Mouse (Mus musculus): ENCODE results near the gene Folr1. TPM values are rescaled to one million over a fixed set of nuclear protein-coding genes. Genes with fewer than 3 reads are reported as not detected.

The Folr1 gene
- polyA plus RNA-seq, 1 experiment = 2.2 TPM

DNA sequence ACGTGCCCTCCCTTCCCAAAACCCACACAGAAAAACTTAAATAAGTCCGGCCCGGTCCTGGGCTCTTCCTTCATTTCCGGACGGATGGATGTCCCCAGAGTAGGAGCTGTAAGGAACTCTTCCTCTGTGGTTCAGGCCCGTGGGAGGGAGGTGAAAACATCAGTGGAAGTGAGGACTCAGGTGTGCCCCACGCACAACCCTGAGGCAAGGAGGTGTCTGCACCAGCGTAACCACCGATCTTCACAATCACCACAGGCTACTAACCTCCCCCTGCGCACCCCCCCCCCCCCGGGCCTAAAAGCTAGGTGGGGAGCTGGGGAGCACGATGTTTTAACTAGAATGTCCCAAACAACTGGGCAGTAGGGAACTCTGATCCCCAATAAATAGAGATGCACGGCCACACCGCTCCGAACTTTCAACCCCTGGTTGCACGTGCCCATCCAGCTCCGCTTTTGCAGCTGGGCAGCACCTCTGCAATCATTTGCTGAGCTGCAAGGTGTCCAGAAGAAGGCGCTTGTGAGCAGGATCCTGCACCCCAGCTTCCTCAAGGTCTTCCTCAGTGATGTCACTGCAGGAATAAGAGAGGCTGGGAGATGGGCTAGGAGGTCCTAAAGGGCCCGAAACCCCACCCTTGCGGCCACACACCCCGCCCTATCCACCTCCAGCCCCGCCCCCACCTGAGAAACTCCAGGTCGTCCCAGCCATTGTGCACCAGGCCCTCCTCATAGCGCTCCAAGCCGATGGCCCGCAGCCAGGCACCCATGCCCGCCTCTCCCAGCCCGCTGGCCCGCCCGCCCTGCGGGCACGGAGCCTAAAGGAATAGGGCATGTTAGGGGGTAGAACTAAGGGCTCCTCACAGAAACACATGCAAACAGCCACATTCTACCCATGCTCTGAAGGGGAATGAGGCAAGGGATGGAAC is 47.5 kb downstream of the Folr1 start:
- TF ChIP-seq POLR2AphosphoS2 (IDR thresholded peaks at IDR 0.05; ENCODE audit: insufficient read length, low read depth) (peak; percentile 57), POLR2A (IDR thresholded peaks at IDR 0.05; ENCODE audit: insufficient read length, low read depth) (peak; percentile 32), TCF3 (IDR thresholded peaks at IDR 0.05; ENCODE audit: insufficient read length, low read depth) (no peak)
- no peak overlapping the region for H3K4me2 ChIP-seq (ENCODE audit: low read depth)
- H3K79me2 ChIP-seq (ENCODE audit: control insufficient read depth, insufficient read depth) = no peaks in the 10 kb centered on the region
- no peaks in the 10 kb centered on the region for H3K27me3 ChIP-seq (ENCODE audit: control insufficient read depth, insufficient read depth, insufficient read length)
- no peak overlapping the region for H3ac ChIP-seq (ENCODE audit: control insufficient read depth, insufficient read length)
- H3K36me3 ChIP-seq (ENCODE audit: control insufficient read depth, insufficient read depth) = peaks cover 25% of the 10 kb centered on the region
- H3K4me3 ChIP-seq = no peak overlapping the region

DNA sequence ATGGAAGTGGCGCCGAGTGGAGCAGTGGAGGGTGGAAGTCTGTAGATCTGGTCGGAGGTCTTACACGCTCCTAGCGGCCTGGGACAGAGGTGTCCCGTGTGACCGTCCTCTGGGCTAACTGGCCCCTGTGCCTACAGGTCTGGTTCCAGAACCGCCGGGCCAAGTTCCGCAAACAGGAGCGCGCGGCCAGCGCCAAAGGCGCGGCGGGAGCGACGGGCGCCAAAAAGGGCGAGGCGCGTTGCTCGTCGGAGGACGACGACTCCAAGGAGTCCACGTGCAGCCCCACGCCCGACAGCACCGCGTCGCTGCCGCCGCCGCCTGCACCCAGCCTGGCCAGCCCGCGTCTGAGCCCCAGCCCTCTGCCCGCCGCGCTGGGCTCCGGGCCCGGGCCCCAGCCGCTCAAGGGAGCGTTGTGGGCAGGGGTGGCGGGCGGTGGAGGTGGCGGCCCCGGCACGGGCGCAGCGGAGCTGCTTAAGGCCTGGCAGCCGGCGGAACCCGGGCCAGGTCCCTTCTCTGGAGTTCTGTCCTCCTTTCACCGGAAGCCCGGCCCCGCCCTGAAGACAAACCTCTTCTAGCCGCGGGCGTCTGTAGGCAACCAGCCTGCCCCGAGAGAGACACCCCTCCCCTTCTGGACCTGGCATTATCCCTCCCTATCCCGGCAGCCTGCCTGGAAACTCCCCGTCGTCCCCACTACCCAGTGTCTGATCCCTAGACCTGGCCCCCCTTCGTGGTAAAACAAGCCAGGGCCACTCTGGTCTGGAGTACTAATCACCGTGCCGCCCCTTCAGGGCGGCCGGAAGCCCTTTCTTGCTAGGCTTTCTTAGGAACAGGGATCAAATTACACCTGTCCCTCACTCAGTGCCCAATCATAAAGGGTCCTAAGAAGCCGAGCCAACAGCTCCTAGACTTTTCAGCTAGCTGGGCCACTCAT is 48.8 kb downstream of the Folr1 start:
- Histone ChIP-seq H3K27me3 (ENCODE audit: control insufficient read depth, insufficient read depth, insufficient read length) (no peaks in the 10 kb centered on the region), H3K4me3 (no peak overlapping the region)

DNA sequence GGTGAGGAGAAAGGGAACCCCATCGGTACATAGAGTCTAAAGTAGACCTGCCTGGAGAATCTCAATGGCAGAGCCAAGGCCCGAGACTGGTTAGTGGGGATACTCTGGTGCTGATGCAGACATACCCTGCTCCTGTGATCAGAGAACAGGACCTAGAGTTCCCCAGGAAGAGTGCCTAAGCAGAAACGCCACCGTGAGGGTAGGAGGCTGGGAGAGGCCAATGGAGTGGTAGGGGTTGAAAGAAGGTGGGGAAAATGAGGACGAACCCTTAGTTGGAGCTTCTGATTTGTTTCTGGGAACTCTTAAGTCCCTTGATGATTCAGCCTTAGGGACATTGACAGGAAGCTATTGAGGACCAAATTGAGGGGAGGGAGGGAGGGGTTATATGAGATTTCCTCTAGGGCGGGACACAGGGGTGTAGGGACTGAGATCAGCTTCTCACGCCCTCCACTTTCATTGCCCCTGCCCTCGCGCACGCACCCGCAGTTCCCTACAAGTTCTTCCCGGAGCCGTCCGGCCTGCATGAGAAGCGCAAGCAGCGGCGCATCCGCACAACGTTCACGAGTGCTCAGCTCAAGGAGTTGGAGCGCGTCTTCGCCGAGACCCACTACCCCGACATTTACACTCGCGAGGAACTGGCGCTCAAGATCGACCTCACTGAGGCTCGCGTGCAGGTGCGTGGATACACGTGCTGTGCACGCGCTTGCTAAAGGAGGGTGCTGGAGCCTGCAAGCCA is 50.1 kb downstream of the Folr1 start:
- Histone ChIP-seq H3K4me2 (ENCODE audit: low read depth) (no peak overlapping the region), H3K27me3 (ENCODE audit: control insufficient read depth, insufficient read depth, insufficient read length) (no peaks in the 10 kb centered on the region), H3K36me3 (ENCODE audit: control insufficient read depth, insufficient read depth) (peaks cover 4% of the 10 kb centered on the region), H3ac (ENCODE audit: control insufficient read depth, insufficient read length) (no peak overlapping the region), H3K4me3 (no peak overlapping the region), H3K79me2 (ENCODE audit: control insufficient read depth, insufficient read depth) (no peaks in the 10 kb centered on the region)
- TF ChIP-seq MYOD1 (IDR thresholded peaks at IDR 0.05; ENCODE audit: control insufficient read depth in 1 of 3, insufficient read length in 2 of 3, low read depth in 2 of 3) = no peak
- TF ChIP-seq SRF (IDR thresholded peaks at IDR 0.05; ENCODE audit: control insufficient read depth, insufficient read length, low read depth) = no peak
- peak; percentile 40 for TF ChIP-seq POLR2AphosphoS2 (IDR thresholded peaks at IDR 0.05; ENCODE audit: insufficient read length, low read depth)
- TF ChIP-seq REST (IDR thresholded peaks at IDR 0.05; ENCODE audit: insufficient read depth, insufficient read length) = no peak
- TF ChIP-seq MYOG (IDR thresholded peaks at IDR 0.05; ENCODE audit: control insufficient read depth in 1 of 3, insufficient read depth in 1 of 3, insufficient read length in 2 of 3, low read depth in 2 of 3) = no peak

More for the DNA sequence above, 48.8 kb downstream of the Folr1 start:
- H3K4me2 ChIP-seq (ENCODE audit: low read depth) = no peak overlapping the region
- peaks cover 12% of the 10 kb centered on the region for H3K36me3 ChIP-seq (ENCODE audit: control insufficient read depth, insufficient read depth)
- TF ChIP-seq POLR2AphosphoS2 (IDR thresholded peaks at IDR 0.05; ENCODE audit: insufficient read length, low read depth) (peak; percentile 91), MYOD1 (IDR thresholded peaks at IDR 0.05; ENCODE audit: control insufficient read depth in 1 of 3, insufficient read length in 2 of 3, low read depth in 2 of 3) (no peak), POLR2A (IDR thresholded peaks at IDR 0.05; ENCODE audit: insufficient read length, low read depth) (peak; percentile 16)
- no peak overlapping the region for H3ac ChIP-seq (ENCODE audit: control insufficient read depth, insufficient read length)
- no peaks in the 10 kb centered on the region for H3K79me2 ChIP-seq (ENCODE audit: control insufficient read depth, insufficient read depth)

GRCm38 (mm10) chr7:101817861-101818401 is 52.7 kb downstream of the Folr1 start, which contains the start of gene Phox2a:
Phox2a (plus strand) TSS chr7:101818313.
- no peak within 1 kb of the TSS for H3K4me2 ChIP-seq (ENCODE audit: low read depth)
- no peak within 1 kb of the TSS for H3K4me3 ChIP-seq
- H3K27me3 ChIP-seq (ENCODE audit: control insufficient read depth, insufficient read depth, insufficient read length) = no peaks in the 10 kb centered on the region
- TF ChIP-seq TCF3 (IDR thresholded peaks at IDR 0.05; ENCODE audit: insufficient read length, low read depth) = no peak
- no peak for TF ChIP-seq E2F4 (IDR thresholded peaks at IDR 0.05; ENCODE audit: insufficient read depth)
- no peak for TF ChIP-seq TCF12 (IDR thresholded peaks at IDR 0.05; ENCODE audit: insufficient read depth, poor library complexity, severe bottlenecking)
- TF ChIP-seq MYOG (IDR thresholded peaks at IDR 0.05; ENCODE audit: control insufficient read depth in 1 of 3, insufficient read depth in 1 of 3, insufficient read length in 2 of 3, low read depth in 2 of 3) = no peak
- no peak for TF ChIP-seq REST (IDR thresholded peaks at IDR 0.05; ENCODE audit: insufficient read depth, insufficient read length)
- no peak for TF ChIP-seq POLR2A (IDR thresholded peaks at IDR 0.05; ENCODE audit: insufficient read length, low read depth)
- TF ChIP-seq USF1 (IDR thresholded peaks at IDR 0.05; ENCODE audit: low read depth) = no peak
- TF ChIP-seq POLR2AphosphoS2 (IDR thresholded peaks at IDR 0.05; ENCODE audit: insufficient read length, low read depth) = no peak
- no peak for TF ChIP-seq MYOD1 (IDR thresholded peaks at IDR 0.05; ENCODE audit: control insufficient read depth in 1 of 3, insufficient read length in 2 of 3, low read depth in 2 of 3)
- TF ChIP-seq CEBPB (IDR thresholded peaks at IDR 0.05; ENCODE audit: insufficient read depth, poor library complexity, severe bottlenecking) = no peak
- no peak for TF ChIP-seq MAX (IDR thresholded peaks at IDR 0.05; ENCODE audit: low read depth)
- TF ChIP-seq SRF (IDR thresholded peaks at IDR 0.05; ENCODE audit: control insufficient read depth, insufficient read length, low read depth) = no peak
- H3K36me3 ChIP-seq (ENCODE audit: control insufficient read depth, insufficient read depth) = no peaks in the 10 kb centered on the region
- H3ac ChIP-seq (ENCODE audit: control insufficient read depth, insufficient read length) = no peak within 1 kb of the TSS
- no peaks in the 10 kb centered on the region for H3K79me2 ChIP-seq (ENCODE audit: control insufficient read depth, insufficient read depth)

Other genes starting within 250 kb of the Folr1 start
- 114 TPM for gene Clpb, start 207.2 kb downstream of the Folr1 start, polyA plus RNA-seq (2012; fragmentation: generic; extraction: Trizol)
- gene Phox2a, start 52.5 kb downstream of the Folr1 start, polyA plus RNA-seq (2012; fragmentation: generic; extraction: Trizol) = 0.02 TPM
- 241 TPM for gene Inppl1, start 32.6 kb downstream of the Folr1 start, polyA plus RNA-seq (2012; fragmentation: generic; extraction: Trizol)
- not detected for gene Folr2, start 13.6 kb downstream of the Folr1 start, polyA plus RNA-seq (2012; fragmentation: generic; extraction: Trizol)
- 35.1 TPM for gene Anapc15, start 7.1 kb downstream of the Folr1 start, polyA plus RNA-seq (2012; fragmentation: generic; extraction: Trizol)
- 202 TPM for gene Lamtor1, start 35.1 kb upstream of the Folr1 start, polyA plus RNA-seq (2012; fragmentation: generic; extraction: Trizol)
- gene Tomt, start 35.6 kb upstream of the Folr1 start, polyA plus RNA-seq (2012; fragmentation: generic; extraction: Trizol) = 0.06 TPM
- gene Lrrc51, start 63.1 kb upstream of the Folr1 start, polyA plus RNA-seq (2012; fragmentation: generic; extraction: Trizol) = 8.8 TPM
- 60.3 TPM for gene Numa1, start 63.3 kb upstream of the Folr1 start, polyA plus RNA-seq (2012; fragmentation: generic; extraction: Trizol)
- 0.84 TPM for gene Il18bp, start 147.9 kb upstream of the Folr1 start, polyA plus RNA-seq (2012; fragmentation: generic; extraction: Trizol)
- 48.0 TPM for gene Rnf121, start 194.7 kb upstream of the Folr1 start, polyA plus RNA-seq (2012; fragmentation: generic; extraction: Trizol)
- 6.1 TPM for gene Xndc1, start 194.7 kb upstream of the Folr1 start, polyA plus RNA-seq (2012; fragmentation: generic; extraction: Trizol)
- gene Xntrpc, start 194.9 kb upstream of the Folr1 start, polyA plus RNA-seq (2012; fragmentation: generic; extraction: Trizol) = 0.12 TPM
- gene Trpc2, start 212.3 kb upstream of the Folr1 start, polyA plus RNA-seq (2012; fragmentation: generic; extraction: Trizol) = not detected
- 44.4 TPM for gene Art1, start 231.0 kb upstream of the Folr1 start, polyA plus RNA-seq (2012; fragmentation: generic; extraction: Trizol)
- gene Art5, start 238.7 kb upstream of the Folr1 start, polyA plus RNA-seq (2012; fragmentation: generic; extraction: Trizol) = 6.9 TPM
- 0.04 TPM for gene Chrna10, start 246.0 kb upstream of the Folr1 start, polyA plus RNA-seq (2012; fragmentation: generic; extraction: Trizol)